Mouse (Mus musculus): ENCODE results near the gene B4galt7.
A peak's percentile ranks its signal among the peaks of the same experiment; 100 is the strongest.

GRCm38 (mm10) chr13:55650098-55650497 is 50.4 kb downstream of the B4galt7 start:
- TF ChIP-seq CTCF (conservative IDR thresholded peaks at IDR 0.05 in 1 of 2, IDR thresholded peaks at IDR 0.05 in 1 of 2; ENCODE audit: low read depth in 2 of 2, low read length in 2 of 2) (peak in 1 of 2 experiments; percentile 36; a peak in 2 of 4 replicates), EP300 (IDR thresholded peaks at IDR 0.05; ENCODE audit: low read length) (no peak), USF1 (IDR thresholded peaks at IDR 0.05; ENCODE audit: low read depth, low read length) (no peak), POLR2AphosphoS2 (IDR thresholded peaks at IDR 0.05; ENCODE audit: low read depth, low read length) (no peak), JUND (conservative IDR thresholded peaks at IDR 0.05; ENCODE audit: low read depth, low read length) (no peak)

Measured in CH12.LX (cell line).